Comparison of ENCODE assay signal across 8 mouse cellular contexts in genomic region chr8:92364148-92364775, GRCm38 (mm10). TPM values are rescaled to one million over a fixed set of nuclear protein-coding genes. Genes with fewer than 3 reads are reported as not detected.
DNase-seq lines count a peak whose midpoint lies in the region; ATAC-seq and TF ChIP-seq lines count a peak whose summit lies in the region.

No protein-coding gene starts in this region.

- DNase-seq in heart, adult 11 months, result peak; percentile 95
- no peak for DNase-seq in heart, adult 8-10 months (ENCODE audit: low spot score)
- peak; percentile 54 for DNase-seq in adrenal gland, postnatal 10 days
- DNase-seq in gastrocnemius, postnatal 14 days, result peak; percentile 44
- peak; percentile 69 for DNase-seq in kidney, adult 18-20 months
- peak; percentile 80 for DNase-seq in lung, embryonic 14.5 days
- DNase-seq in layer of hippocampus, adult 11-12 months (ENCODE audit: low spot score), result no peak

- no peaks in the 10 kb centered on the region for H3K9me3 ChIP-seq in lung, embryonic 14.5 days (ENCODE audit: low read depth, low read length)
- no peaks in the 10 kb centered on the region for H3K9me3 ChIP-seq in neural tube, embryonic 14.5 days (ENCODE audit: control insufficient read depth, low read length)

- intact Hi-C loops in gastrocnemius, postnatal 14 days (cut with DNase I; ENCODE audit: low total_unique reads), result loop anchor here (5.0 to 10.0 kb wide), 2 partner anchors 248 to 829 kb away; no protein-coding TSS in a partner anchor

- peak; percentile 67 for TF ChIP-seq CTCF in lung, embryonic 14.5 days (IDR thresholded peaks at IDR 0.05; ENCODE audit: low read depth)

- H3K36me3 ChIP-seq in lung, embryonic 14.5 days (ENCODE audit: insufficient read depth), result peaks cover 12% of the 10 kb centered on the region; the same call in 1 of the 2 replicates
- H3K36me3 ChIP-seq in neural tube, embryonic 14.5 days (ENCODE audit: control insufficient read depth, insufficient read depth, low read length), result no peaks in the 10 kb centered on the region

- WGBS in lung, embryonic 14.5 days, result 10% methylated on average over 18 of the region's 20 CpGs
- 7% methylated on average over 20 of the region's 20 CpGs for WGBS in neural tube, embryonic 14.5 days

- H3K27me3 ChIP-seq in lung, embryonic 14.5 days (ENCODE audit: insufficient read depth, low read length), result peaks cover 94% of the 10 kb centered on the region
- peaks cover 21% of the 10 kb centered on the region for H3K27me3 ChIP-seq in neural tube, embryonic 14.5 days (ENCODE audit: control insufficient read depth, insufficient read depth, low read length)

- peak overlapping the region; percentile 85 for H3K27ac ChIP-seq in lung, embryonic 14.5 days (ENCODE audit: low read depth)
- no peak overlapping the region for H3K27ac ChIP-seq in neural tube, embryonic 14.5 days (ENCODE audit: low read depth, low read length)

- H3K4me1 ChIP-seq in lung, embryonic 14.5 days (ENCODE audit: insufficient read depth), result no peaks in the 10 kb centered on the region
- peaks cover 9% of the 10 kb centered on the region; the same call in 1 of the 2 replicates for H3K4me1 ChIP-seq in neural tube, embryonic 14.5 days (ENCODE audit: control insufficient read depth, insufficient read depth, low read length)

- peak overlapping the region; percentile 68 for H3K9ac ChIP-seq in lung, embryonic 14.5 days
- H3K9ac ChIP-seq in neural tube, embryonic 14.5 days (replicated peaks; ENCODE audit: low read depth, low read length), result no peak overlapping the region

- peak overlapping the region; percentile 36 for H3K4me3 ChIP-seq in lung, embryonic 14.5 days (ENCODE audit: low read depth, low read length)
- H3K4me3 ChIP-seq in neural tube, embryonic 14.5 days (ENCODE audit: low read depth, low read length), result peak overlapping the region; percentile 5; the same call in 1 of the 2 replicates

- ATAC-seq in lung, embryonic 14.5 days (ENCODE audit: insufficient read depth), result no peak
- ATAC-seq in neural tube, embryonic 14.5 days (ENCODE audit: low read depth), result no peak

- H3K4me2 ChIP-seq in lung, embryonic 14.5 days, result peak overlapping the region; percentile 55
- peak overlapping the region; percentile 38 for H3K4me2 ChIP-seq in neural tube, embryonic 14.5 days (ENCODE audit: low read depth, low read length)

RNA-seq across cellular contexts. Expression of gene Irx5, which starts 6.8 kb away (rescaled TPM):
- total RNA-seq in heart, adult 8-10 months (2022), result 10 to 100 TPM in 3 of 4 experiments, 1 to 10 TPM in 1; 8.3 to 13.6 (median 10.7) TPM
- total RNA-seq in adrenal gland, postnatal 10 days (2021), result 1 to 10 TPM; 1.7 to 1.9 TPM
- total RNA-seq in gastrocnemius, postnatal 14 days (2021), result not detected
- 18.5 and 22.4 TPM in 2 replicates for polyA plus RNA-seq in lung, embryonic 14.5 days (2014; fragmentation: Nextera tagmentation; extraction: Ambion mirVana)
- polyA plus RNA-seq in neural tube, embryonic 14.5 days (2014; fragmentation: Nextera tagmentation; extraction: Ambion mirVana), result 5.7 and 6.3 TPM in 2 replicates

Comparison
In these comparisons a context has a peak if more than half of its experiments do, and no peak if none do; other contexts are left out.
1. DNase-seq: peak in heart, adult 11 months (single experiment), adrenal gland, postnatal 10 days (single experiment), gastrocnemius, postnatal 14 days (single experiment), kidney, adult 18-20 months (single experiment) and lung, embryonic 14.5 days (single experiment); none in heart, adult 8-10 months (single experiment) and layer of hippocampus, adult 11-12 months (single experiment).